Mouse (Mus musculus): ENCODE results near the gene Mmp17.

Gene Mmp17

GRCm38 (mm10) chr5:129583761-129584582, at the start of gene Mmp17:
Gene Mmp17 (plus strand): TSS chr5:129584169.
- DNase-seq (ENCODE audit: extremely low spot score, low spot score), result peak; percentile 90

GRCm38 (mm10) chr5:129534500-129534899, 49.5 kb upstream of the Mmp17 start:
- no peak for DNase-seq (ENCODE audit: extremely low spot score, low spot score)

DNA sequence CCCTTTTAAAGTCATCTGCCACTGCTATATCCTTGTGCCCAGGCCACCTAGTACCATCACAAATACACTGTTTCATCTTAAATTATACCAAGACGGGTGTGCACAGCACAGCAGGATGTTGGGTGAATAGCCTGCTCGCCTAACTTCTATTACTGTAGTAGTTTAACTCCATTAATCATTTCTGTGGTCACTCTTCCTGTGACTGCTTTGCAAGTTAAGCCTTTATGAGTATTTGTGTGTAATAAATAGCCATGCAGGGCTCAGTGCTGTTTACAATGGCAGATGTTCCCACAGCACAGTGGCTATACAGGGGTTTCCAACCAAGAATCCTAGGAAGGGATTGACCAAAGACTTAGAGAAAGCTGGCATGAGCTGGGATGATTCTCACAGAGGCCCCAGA, 48.9 kb upstream of the Mmp17 start:
- no peak for DNase-seq (ENCODE audit: extremely low spot score, low spot score)

DNA sequence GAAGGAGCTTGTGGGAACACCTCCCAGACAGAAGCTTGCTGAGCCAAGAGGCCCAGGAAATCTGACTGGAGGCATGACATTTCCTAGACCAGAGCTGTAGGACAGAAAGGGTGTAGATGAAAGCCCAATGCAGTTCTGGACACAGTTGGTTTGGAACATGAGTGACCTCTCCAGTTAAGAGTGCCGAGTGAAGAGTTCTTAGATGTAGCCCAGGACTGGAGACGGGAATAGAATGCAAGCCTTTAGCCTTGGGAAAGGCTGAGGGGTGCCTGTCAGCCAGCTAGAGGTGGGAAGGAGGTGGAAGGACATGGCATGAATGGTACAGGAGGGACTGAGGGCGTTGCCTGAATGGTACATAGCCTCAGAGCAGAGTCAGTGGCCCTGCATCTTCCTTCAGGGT, 48.5 kb upstream of the Mmp17 start:
- no peak for DNase-seq (ENCODE audit: extremely low spot score, low spot score)

DNA sequence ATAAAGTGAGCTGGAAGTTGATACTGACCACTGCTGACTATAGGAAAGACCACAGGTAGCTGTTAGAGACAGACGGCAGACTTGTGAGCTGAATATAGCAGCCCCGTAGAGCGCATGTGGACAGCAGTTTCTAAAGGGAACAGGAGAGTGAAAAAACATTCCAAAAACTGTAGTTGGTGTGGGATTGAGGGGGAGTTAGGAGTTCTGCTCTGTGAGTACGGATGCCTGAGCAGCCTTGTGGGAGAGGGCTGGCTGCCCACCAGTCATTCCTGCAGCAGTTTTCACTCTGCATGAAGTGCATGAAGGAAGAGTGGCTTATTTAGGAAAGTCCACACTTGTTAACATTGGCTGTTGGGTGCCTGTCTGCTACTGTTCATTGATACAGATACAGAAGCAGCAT, 45.1 kb upstream of the Mmp17 start:
- DNase-seq (ENCODE audit: extremely low spot score, low spot score), result no peak

- DNase-seq (ENCODE audit: extremely low spot score, low spot score), result no peak
Observed at GRCm38 (mm10) chr5:129542236-129542635, 41.7 kb upstream of the Mmp17 start.

GRCm38 (mm10) chr5:129545787-129546186, 38.2 kb upstream of the Mmp17 start:
- no peak for DNase-seq (ENCODE audit: extremely low spot score, low spot score)

DNA sequence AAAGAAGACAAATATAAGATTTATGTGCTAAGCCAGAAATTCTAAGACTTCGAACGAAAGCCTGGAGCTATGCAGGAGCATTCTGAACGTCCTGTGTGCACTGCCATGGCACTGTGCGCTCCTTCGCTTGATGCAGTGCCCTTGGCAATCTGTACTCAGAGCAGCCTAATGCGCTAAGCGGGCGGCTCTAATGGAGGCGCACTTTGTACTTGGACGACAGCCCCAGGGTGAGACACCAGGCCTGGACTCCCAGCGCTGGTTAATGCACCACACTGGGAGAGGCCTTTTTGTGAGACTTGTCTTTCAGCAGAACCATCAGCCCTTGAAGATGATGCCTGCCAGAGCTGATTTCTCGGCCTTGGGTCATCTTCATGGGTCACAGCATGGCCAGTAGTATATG, 34.3 kb upstream of the Mmp17 start:
- no peak for DNase-seq (ENCODE audit: extremely low spot score, low spot score)

GRCm38 (mm10) chr5:129550790-129551189, 33.2 kb upstream of the Mmp17 start:
- no peak for DNase-seq (ENCODE audit: extremely low spot score, low spot score)

DNA sequence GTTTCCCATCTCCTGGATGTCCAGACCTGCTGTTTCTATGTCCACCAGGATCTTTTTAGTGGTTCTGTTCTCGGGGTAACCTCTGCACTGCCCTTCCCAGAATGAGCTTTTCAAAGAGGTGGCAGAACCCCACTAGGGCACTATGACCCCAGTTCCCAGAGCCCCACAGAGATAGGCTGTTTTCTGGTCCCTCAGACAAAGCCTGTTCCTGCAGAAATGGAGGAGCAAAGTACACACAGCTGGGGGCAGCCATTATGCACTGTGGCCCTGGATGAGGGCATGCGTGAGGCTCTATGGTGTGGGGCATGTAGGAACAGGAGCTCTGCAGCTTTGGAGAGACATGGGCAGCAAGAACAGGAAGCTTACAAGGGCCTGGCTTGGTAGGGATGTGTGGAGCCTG, 32.0 kb upstream of the Mmp17 start:
- no peak for DNase-seq (ENCODE audit: extremely low spot score, low spot score)

DNA sequence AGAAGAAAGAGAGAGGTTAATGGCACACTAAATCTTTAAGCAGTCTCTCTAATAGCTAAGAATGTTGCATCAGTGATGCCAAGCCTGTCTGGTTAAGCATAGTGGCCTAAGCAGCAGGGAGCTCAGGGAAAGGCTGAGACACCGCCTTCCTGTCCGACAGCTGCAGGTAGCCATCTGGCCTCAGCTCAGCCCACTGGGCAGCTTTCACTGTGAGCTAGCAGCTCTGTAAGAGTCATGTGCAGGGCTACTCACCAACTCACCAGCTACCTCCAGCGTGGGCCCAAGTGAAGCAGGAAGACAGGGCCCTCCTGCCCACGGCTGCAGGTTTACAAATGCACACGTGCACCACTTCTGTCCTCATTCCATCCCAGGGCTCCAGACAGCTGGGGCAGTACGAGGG, 30.3 kb upstream of the Mmp17 start:
- DNase-seq (ENCODE audit: extremely low spot score, low spot score), result no peak

DNA sequence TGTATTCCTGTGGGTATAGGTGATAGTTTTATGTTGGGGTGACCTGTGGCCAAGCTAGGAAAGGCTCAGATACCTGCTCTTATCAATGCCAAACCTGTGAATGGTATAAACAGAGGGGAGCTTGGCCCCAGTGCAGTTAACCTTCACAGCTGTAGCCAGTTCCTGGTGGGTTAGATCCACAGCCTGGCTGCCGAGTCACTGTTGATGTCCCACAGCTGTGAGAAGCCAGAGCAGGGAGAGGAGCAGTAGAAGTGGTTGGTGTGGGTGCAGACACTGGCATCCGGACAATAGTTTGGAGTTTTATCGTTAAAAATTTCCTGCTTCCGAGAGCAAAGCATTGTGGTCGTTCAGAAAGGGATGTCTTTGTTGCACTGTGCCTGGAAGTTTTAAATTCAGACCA, 25.4 kb upstream of the Mmp17 start:
- no peak for DNase-seq (ENCODE audit: extremely low spot score, low spot score)

GRCm38 (mm10) chr5:129559283-129559682, 24.7 kb upstream of the Mmp17 start:
- DNase-seq (ENCODE audit: extremely low spot score, low spot score), result no peak

DNA sequence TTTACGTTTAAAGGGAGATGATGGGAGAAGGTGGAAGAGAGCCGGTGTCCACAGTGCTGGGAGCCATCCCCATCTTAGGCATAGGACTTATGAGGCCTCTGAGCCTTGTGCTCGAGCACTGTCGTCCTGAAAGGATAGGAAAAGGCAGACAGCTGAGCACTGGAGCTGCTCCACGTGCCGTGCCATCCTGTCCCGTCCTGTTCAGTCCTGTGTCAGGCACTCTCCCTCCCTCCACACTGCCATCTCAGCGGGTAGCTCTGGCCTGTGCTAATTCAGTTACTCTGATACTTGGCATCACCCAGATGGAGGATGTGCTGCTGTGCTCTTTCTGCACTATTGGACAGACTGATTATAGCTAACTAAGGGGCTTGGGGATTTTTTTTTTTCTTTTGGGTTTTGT, 21.6 kb upstream of the Mmp17 start:
- no peak for DNase-seq (ENCODE audit: extremely low spot score, low spot score)

GRCm38 (mm10) chr5:129568596-129568995, 15.4 kb upstream of the Mmp17 start:
- DNase-seq (ENCODE audit: extremely low spot score, low spot score), result no peak

DNA sequence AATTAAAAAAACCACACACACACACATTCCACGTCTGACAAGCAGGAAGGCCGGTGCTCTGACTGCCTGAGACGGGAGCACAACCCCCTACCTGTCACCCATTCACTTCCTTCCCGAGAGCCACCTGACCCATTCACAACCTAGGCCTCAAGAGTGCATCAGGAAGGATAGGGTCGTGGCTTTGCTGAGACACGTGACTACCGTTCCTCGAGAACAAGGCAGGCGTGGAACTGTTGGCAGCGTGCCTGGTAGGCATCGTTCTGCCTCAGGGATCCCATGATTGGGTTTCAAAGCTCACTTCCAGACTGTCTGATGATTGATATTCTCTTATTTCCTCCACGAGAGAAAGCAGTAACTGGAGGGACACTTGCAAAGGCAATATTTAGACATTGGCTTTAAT, 5.8 kb upstream of the Mmp17 start:
- DNase-seq (ENCODE audit: extremely low spot score, low spot score), result no peak

DNA sequence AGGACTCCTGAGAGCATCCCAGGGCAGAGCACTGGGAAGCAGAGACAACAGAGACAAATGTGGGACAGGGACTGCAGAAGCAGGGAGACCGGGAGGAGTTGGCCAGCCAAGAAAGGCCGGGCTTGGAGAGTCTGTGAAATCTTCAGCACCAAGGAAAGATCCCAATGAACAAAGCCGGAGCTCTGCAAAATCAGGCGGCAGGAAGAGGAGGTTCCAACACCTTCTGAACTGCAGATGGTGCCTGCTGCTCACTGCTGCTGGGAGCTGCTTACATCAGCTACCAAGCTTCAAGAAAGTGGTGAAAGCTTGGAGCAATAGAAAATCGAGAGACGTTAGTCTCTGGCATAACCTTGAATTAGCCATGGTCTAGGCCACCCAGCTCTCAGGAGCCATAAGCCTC, 3.9 kb upstream of the Mmp17 start:
- no peak for DNase-seq (ENCODE audit: extremely low spot score, low spot score)

DNA sequence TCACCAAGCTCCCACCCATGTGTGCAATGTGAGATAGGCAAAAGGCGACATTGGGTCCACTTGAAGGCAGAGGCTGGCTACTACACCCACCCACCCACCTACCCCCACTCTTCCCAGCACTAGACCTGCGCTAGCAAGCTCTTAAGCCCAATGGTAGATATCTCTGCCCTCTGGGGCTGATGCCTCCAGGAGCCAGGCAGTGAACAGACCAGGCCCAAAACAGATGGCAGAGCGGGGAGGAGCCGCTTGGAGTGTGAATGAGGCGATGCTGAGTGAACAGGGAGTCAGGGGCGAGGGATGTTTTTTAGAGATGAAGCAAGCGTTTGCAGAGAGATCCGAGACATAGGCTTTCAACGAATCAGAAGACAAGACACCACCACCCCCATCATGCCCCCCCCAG, 3.4 kb upstream of the Mmp17 start:
- no peak for DNase-seq (ENCODE audit: extremely low spot score, low spot score)

GRCm38 (mm10) chr5:129581015-129581414, 3.0 kb upstream of the Mmp17 start:
- no peak for DNase-seq (ENCODE audit: extremely low spot score, low spot score)

GRCm38 (mm10) chr5:129583331-129583730, 638 bp upstream of the Mmp17 start:
- DNase-seq (ENCODE audit: extremely low spot score, low spot score), result no peak

DNA sequence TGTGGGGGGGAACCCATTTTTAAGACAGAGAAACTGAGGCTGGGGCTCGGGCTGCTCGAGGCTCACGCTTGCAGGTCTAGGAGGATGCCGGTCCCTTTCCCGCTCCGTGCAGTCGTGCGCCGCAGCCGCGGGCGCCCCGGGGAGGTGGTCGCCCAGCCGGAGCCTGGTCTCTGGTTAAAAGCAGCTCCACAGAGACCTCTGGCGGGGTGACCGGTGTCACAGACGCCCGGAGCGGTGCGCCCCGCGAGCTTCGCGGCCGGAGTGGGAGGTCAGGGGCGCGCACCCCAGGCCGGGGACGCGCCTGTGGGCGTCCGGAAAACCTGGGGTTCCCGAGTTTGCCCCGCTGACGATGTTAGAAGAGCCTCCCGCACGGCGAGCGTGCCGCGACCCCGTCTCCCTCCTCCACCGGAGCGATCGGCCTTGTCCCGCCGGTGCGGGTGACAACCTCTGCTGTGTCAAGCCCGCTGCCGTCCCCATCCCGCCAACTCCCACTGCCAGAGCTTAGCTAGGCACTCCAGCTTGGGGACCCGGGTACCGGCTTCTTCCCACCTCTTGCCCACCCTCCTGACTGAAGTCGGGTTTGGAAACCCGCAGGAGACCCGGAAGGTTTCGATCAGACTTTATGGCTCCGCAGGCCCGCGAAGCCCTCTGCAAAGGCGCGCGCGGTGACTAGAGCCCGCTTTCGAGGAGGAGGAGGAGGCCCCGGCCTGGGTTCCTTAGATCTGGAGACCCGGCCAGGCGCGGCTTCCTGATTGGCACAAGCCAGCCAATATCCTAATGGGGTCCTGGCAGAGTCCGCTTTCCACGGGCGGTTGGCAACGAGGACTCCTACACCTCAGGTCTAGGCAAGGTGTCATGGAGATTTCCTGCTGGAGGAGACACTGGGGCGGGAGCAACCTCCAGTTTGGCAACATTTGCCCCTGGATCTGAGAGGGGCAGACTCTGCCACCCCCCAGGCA, 893 bp downstream of the Mmp17 start:
- DNase-seq (ENCODE audit: extremely low spot score, low spot score), result peak; percentile 72

- DNase-seq (ENCODE audit: extremely low spot score, low spot score), result peak; percentile 96
Observed at GRCm38 (mm10) chr5:129586016-129586415, 2.0 kb downstream of the Mmp17 start.
